In the genomic region with DNA sequence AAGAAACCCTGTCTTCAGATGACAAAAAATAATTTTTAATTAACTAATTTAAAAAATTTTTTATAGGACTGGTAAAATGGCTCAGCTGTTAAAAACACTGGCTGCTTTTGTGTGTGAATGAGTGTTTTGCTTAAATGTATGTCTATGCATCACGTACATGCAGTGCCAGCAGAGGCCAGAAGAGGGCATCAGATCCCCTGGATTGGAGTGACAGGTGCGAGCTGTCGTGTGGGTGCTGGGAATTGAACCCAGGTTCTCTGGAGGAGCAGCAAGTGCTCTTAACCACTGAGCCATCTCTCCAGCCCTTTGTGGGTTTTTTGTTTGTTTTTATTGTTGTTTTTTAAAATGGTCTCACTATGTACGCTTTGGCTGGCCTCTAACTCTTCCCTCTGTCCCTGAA, we compare ENCODE assay signal across 10 mouse cellular contexts. TPM values are rescaled to one million over a fixed set of nuclear protein-coding genes. Genes with fewer than 3 reads are reported as not detected.
DNase-seq lines count a peak whose midpoint lies in the region; ATAC-seq and TF ChIP-seq lines count a peak whose summit lies in the region.
"Had no signal": no experiment of that assay in that cellular context is flagged by ENCODE, and none has a peak within 500 bp of the region (broad histone marks: within the 10 kb centered on the region; RNA-seq: fewer than 3 reads in every experiment).

No protein-coding gene starts in this region.

- peak; percentile 41 for DNase-seq in 3T3-L1 (ENCODE audit: low read depth, low spot score)
- no peak for DNase-seq in CH12.LX (ENCODE audit: extremely low read depth)
- DNase-seq in liver, embryonic 14.5 days (ENCODE audit: low read depth in 3 of 3, low spot score in 3 of 3) = no peak
- DNase-seq in adrenal gland, adult 8-10 months = no peak
- DNase-seq in right cerebral cortex, adult 2 months (ENCODE audit: low spot score in 2 of 2) = no peak
- no peak for DNase-seq in T-cell, adult 2 months (ENCODE audit: low spot score)
- DNase-seq: kidney, adult 8-10 months had no signal

- no peak for TF ChIP-seq POLR2A in CH12.LX (IDR thresholded peaks at IDR 0.05; ENCODE audit: low read depth, low read length)

- WGBS in intestine, postnatal 0 days = 91% methylated on average over 4 of the region's 4 CpGs
- 87% methylated on average over 4 of the region's 4 CpGs for WGBS in intestine, embryonic 16.5 days
- WGBS in liver, embryonic 14.5 days (ENCODE audit: insufficient replicate concordance) = 89% methylated on average over 4 of the region's 4 CpGs

- no peak overlapping the region for H3K4me2 ChIP-seq in intestine, postnatal 0 days (replicated peaks; ENCODE audit: low read depth)
- no peak overlapping the region for H3K4me2 ChIP-seq in intestine, embryonic 16.5 days (ENCODE audit: low read depth, low read length)
- no peak overlapping the region for H3K4me2 ChIP-seq in CH12.LX (ENCODE audit: insufficient read depth, low read depth, poor library complexity, severe bottlenecking)
- no peak overlapping the region for H3K4me2 ChIP-seq in liver, embryonic 14.5 days (ENCODE audit: low read depth)
- H3K4me2 ChIP-seq: heart, embryonic 15.5 days had no signal

- no peak for ATAC-seq in intestine, postnatal 0 days
- no peak for ATAC-seq in intestine, embryonic 16.5 days
- no peak for ATAC-seq in liver, embryonic 14.5 days (ENCODE audit: insufficient read depth)

- no peaks in the 10 kb centered on the region for H3K27me3 ChIP-seq in intestine, postnatal 0 days (replicated peaks; ENCODE audit: control insufficient read depth, insufficient read depth, low read length)
- no peaks in the 10 kb centered on the region for H3K27me3 ChIP-seq in intestine, embryonic 16.5 days (replicated peaks; ENCODE audit: control insufficient read depth, insufficient read depth, low read length)
- H3K27me3 ChIP-seq in CH12.LX (replicated peaks) = no peaks in the 10 kb centered on the region
- H3K27me3 ChIP-seq in liver, embryonic 14.5 days (ENCODE audit: control insufficient read depth, insufficient read depth, low read length) = no peaks in the 10 kb centered on the region
- H3K27me3 ChIP-seq: heart, embryonic 15.5 days had no signal

- dilution Hi-C loops in CH12.LX (cut with MboI; ENCODE audit: extremely low pct_ligation_motif_present, extremely low pct_unique_long_range_greater_than_20kb, low sequenced_read_pairs) = no loop called here

- no peak overlapping the region for H3K9ac ChIP-seq in intestine, postnatal 0 days (ENCODE audit: low read depth, low read length)
- H3K9ac ChIP-seq in intestine, embryonic 16.5 days (ENCODE audit: low read depth, low read length) = no peak overlapping the region
- H3K9ac ChIP-seq in CH12.LX (ENCODE audit: insufficient read depth, low read depth) = no peak overlapping the region
- H3K9ac ChIP-seq in liver, embryonic 14.5 days (replicated peaks) = no peak overlapping the region
- H3K9ac ChIP-seq: heart, embryonic 15.5 days had no signal

- peaks cover 34% of the 10 kb centered on the region for H3K79me2 ChIP-seq in CH12.LX (replicated peaks; ENCODE audit: control insufficient read depth, extremely low read depth, insufficient read depth, poor library complexity, severe bottlenecking)

- H3K36me3 ChIP-seq in intestine, postnatal 0 days (ENCODE audit: control insufficient read depth, insufficient read depth) = peaks cover 3% of the 10 kb centered on the region; the same call in 1 of the 2 replicates
- no peaks in the 10 kb centered on the region for H3K36me3 ChIP-seq in intestine, embryonic 16.5 days (ENCODE audit: control insufficient read depth, insufficient read depth, low read length)
- peaks cover 58 to 74% of the 10 kb centered on the region in 2 experiments for H3K36me3 ChIP-seq in CH12.LX (replicated peaks in 1 of 2; ENCODE audit: control insufficient read depth in 1 of 2, insufficient read depth in 1 of 2, low read length in 1 of 2)
- no peaks in the 10 kb centered on the region for H3K36me3 ChIP-seq in liver, embryonic 14.5 days (replicated peaks; ENCODE audit: control insufficient read depth, insufficient read depth, low read depth)
- H3K36me3 ChIP-seq: heart, embryonic 15.5 days had no signal

- H3K4me1 ChIP-seq in intestine, postnatal 0 days (replicated peaks; ENCODE audit: control insufficient read depth, insufficient read depth, low read length) = no peaks in the 10 kb centered on the region
- H3K4me1 ChIP-seq in intestine, embryonic 16.5 days (ENCODE audit: control insufficient read depth, insufficient read depth, low read length) = 0 out of 2 replicates have a peak, but pooled peaks cover 3% of the 10 kb centered on the region
- H3K4me1 ChIP-seq in CH12.LX (ENCODE audit: control insufficient read depth in 1 of 2, insufficient read depth in 2 of 2) = peaks cover 6 to 30% of the 10 kb centered on the region in 2 experiments
- H3K4me1 ChIP-seq in liver, embryonic 14.5 days (replicated peaks; ENCODE audit: control insufficient read depth in 2 of 2, insufficient read depth in 2 of 2, low read length in 1 of 2) = peaks cover 5 to 14% of the 10 kb centered on the region in 2 experiments

- TF ChIP-seq EP300 in CH12.LX (IDR thresholded peaks at IDR 0.05; ENCODE audit: low read length) = no peak
- TF ChIP-seq EP300 in liver, embryonic 14.5 days (IDR thresholded peaks at IDR 0.05; ENCODE audit: low read depth) = no peak

- in situ Hi-C loops in CH12.LX (cut with MboI; ENCODE audit: low pct_ligation_motif_present, low pct_unique_long_range_greater_than_20kb, low sequenced_read_pairs) = no loop called here

- H3K27ac ChIP-seq in intestine, postnatal 0 days (ENCODE audit: low read depth, low read length) = no peak overlapping the region
- H3K27ac ChIP-seq in intestine, embryonic 16.5 days (ENCODE audit: low read length) = no peak overlapping the region
- H3K27ac ChIP-seq in CH12.LX (ENCODE audit: insufficient read depth, low read depth) = no peak overlapping the region
- H3K27ac ChIP-seq in liver, embryonic 14.5 days = no peak overlapping the region
- H3K27ac ChIP-seq: heart, embryonic 15.5 days had no signal

- peak; percentile 59 for TF ChIP-seq CTCF in intestine, postnatal 0 days (IDR thresholded peaks at IDR 0.05; ENCODE audit: low read depth)
- peak; percentile 9 to 60; a peak in 2 of 4 replicates for TF ChIP-seq CTCF in CH12.LX (conservative IDR thresholded peaks at IDR 0.05 in 1 of 2, IDR thresholded peaks at IDR 0.05 in 1 of 2; ENCODE audit: low read depth in 2 of 2, low read length in 2 of 2)
- peak; percentile 82 for TF ChIP-seq CTCF in liver, embryonic 14.5 days (IDR thresholded peaks at IDR 0.05; ENCODE audit: low read depth)

- peak; percentile 49 for TF ChIP-seq RAD21 in CH12.LX (IDR thresholded peaks at IDR 0.05; ENCODE audit: low read depth, low read length)

- no peaks in the 10 kb centered on the region for H3K9me3 ChIP-seq in intestine, postnatal 0 days (ENCODE audit: control insufficient read depth)
- no peaks in the 10 kb centered on the region for H3K9me3 ChIP-seq in intestine, embryonic 16.5 days (ENCODE audit: control insufficient read depth, low read length)
- H3K9me3 ChIP-seq in CH12.LX (replicated peaks; ENCODE audit: low read length) = peaks cover 11% of the 10 kb centered on the region
- H3K9me3 ChIP-seq in liver, embryonic 14.5 days (ENCODE audit: control insufficient read depth, low read length) = no peaks in the 10 kb centered on the region
- H3K9me3 ChIP-seq: heart, embryonic 15.5 days had no signal

- no peak overlapping the region for H3K4me3 ChIP-seq in intestine, postnatal 0 days (ENCODE audit: low read depth, low read length)
- H3K4me3 ChIP-seq in intestine, embryonic 16.5 days (ENCODE audit: low read length) = no peak overlapping the region
- no peak overlapping the region for H3K4me3 ChIP-seq in CH12.LX (replicated peaks in 1 of 3; ENCODE audit: low read depth in 2 of 3, low read length in 2 of 3, poor library complexity in 1 of 3)
- no peak overlapping the region for H3K4me3 ChIP-seq in liver, embryonic 14.5 days (ENCODE audit: insufficient read depth in 1 of 2, low read depth in 2 of 2, low read length in 2 of 2)
- H3K4me3 ChIP-seq: heart, embryonic 15.5 days had no signal

RNA-seq across cellular contexts. Expression of gene Rhof, which starts 10.3 kb away (rescaled TPM):
- polyA plus RNA-seq in intestine, postnatal 0 days (2015; fragmentation: Nextera tagmentation; extraction: Ambion mirVana) = 17.0 TPM in 2 replicates
- 2.5 and 2.8 TPM in 2 replicates for polyA plus RNA-seq in intestine, embryonic 16.5 days (2015; fragmentation: Nextera tagmentation; extraction: Ambion mirVana)
- 46.5 and 56.9 TPM in 2 replicates for total RNA-seq in CH12.LX (2012; rRNA removed)
- total RNA-seq in CH12.LX (2014; rRNA removed) = 32.6 and 33.6 TPM in 2 replicates
- 38.2 and 45.4 TPM in 2 replicates for polyA plus RNA-seq in CH12.LX (2012; ENCODE audit: insufficient read length, low read depth)
- polyA plus RNA-seq in liver, embryonic 14.5 days (2012; rRNA removed) = 1.8 and 2.1 TPM in 2 replicates
- 2.5 and 2.6 TPM in 2 replicates for polyA plus RNA-seq in liver, embryonic 14.5 days (2014; fragmentation: Nextera tagmentation; extraction: Ambion mirVana)
- 1 to 10 TPM; 1.3 to 4.4 (median 3.3) TPM for total RNA-seq in adrenal gland, adult 8-10 months (2022)

RNA-seq across cellular contexts. Expression of gene Setd1b, which starts 19.8 kb away (rescaled TPM):
- polyA plus RNA-seq in intestine, postnatal 0 days (2015; fragmentation: Nextera tagmentation; extraction: Ambion mirVana) = 5.4 and 6.7 TPM in 2 replicates
- polyA plus RNA-seq in intestine, embryonic 16.5 days (2015; fragmentation: Nextera tagmentation; extraction: Ambion mirVana) = 6.6 and 6.9 TPM in 2 replicates
- 2.3 and 2.6 TPM in 2 replicates for total RNA-seq in CH12.LX (2012; rRNA removed)
- 0.50 and 0.70 TPM in 2 replicates for total RNA-seq in CH12.LX (2014; rRNA removed)
- polyA plus RNA-seq in CH12.LX (2012; ENCODE audit: insufficient read length, low read depth) = 8.0 and 9.1 TPM in 2 replicates
- polyA plus RNA-seq in liver, embryonic 14.5 days (2012; rRNA removed) = 2.3 and 2.7 TPM in 2 replicates
- 3.3 and 4.3 TPM in 2 replicates for polyA plus RNA-seq in liver, embryonic 14.5 days (2014; fragmentation: Nextera tagmentation; extraction: Ambion mirVana)
- 10 to 100 TPM; 24.2 to 40.1 (median 32.6) TPM for total RNA-seq in adrenal gland, adult 8-10 months (2022)

RNA-seq across cellular contexts. Expression of gene Psmd9, which starts 47.0 kb away (rescaled TPM):
- 50.9 and 57.5 TPM in 2 replicates for polyA plus RNA-seq in intestine, postnatal 0 days (2015; fragmentation: Nextera tagmentation; extraction: Ambion mirVana)
- polyA plus RNA-seq in intestine, embryonic 16.5 days (2015; fragmentation: Nextera tagmentation; extraction: Ambion mirVana) = 64.3 and 66.3 TPM in 2 replicates
- total RNA-seq in CH12.LX (2012; rRNA removed) = 35.5 and 37.9 TPM in 2 replicates
- 28.6 and 30.8 TPM in 2 replicates for total RNA-seq in CH12.LX (2014; rRNA removed)
- 38.0 and 46.2 TPM in 2 replicates for polyA plus RNA-seq in CH12.LX (2012; ENCODE audit: insufficient read length, low read depth)
- 17.4 and 26.6 TPM in 2 replicates for polyA plus RNA-seq in liver, embryonic 14.5 days (2012; rRNA removed)
- polyA plus RNA-seq in liver, embryonic 14.5 days (2014; fragmentation: Nextera tagmentation; extraction: Ambion mirVana) = 51.4 and 55.1 TPM in 2 replicates
- 10 to 100 TPM; 23.3 to 33.3 (median 28.0) TPM for total RNA-seq in adrenal gland, adult 8-10 months (2022)

RNA-seq across cellular contexts. Expression of gene Tmem120b, which starts 54.0 kb away (rescaled TPM):
- polyA plus RNA-seq in intestine, postnatal 0 days (2015; fragmentation: Nextera tagmentation; extraction: Ambion mirVana) = 3.2 and 4.2 TPM in 2 replicates
- polyA plus RNA-seq in intestine, embryonic 16.5 days (2015; fragmentation: Nextera tagmentation; extraction: Ambion mirVana) = 10.4 and 10.9 TPM in 2 replicates
- total RNA-seq in CH12.LX (2012; rRNA removed) (6.1 and 8.0 TPM in 2 replicates), CH12.LX (2014; rRNA removed) (4.6 and 4.8 TPM in 2 replicates)
- polyA plus RNA-seq in CH12.LX (2012; ENCODE audit: insufficient read length, low read depth) = 4.5 and 6.2 TPM in 2 replicates
- 17.7 and 19.0 TPM in 2 replicates for polyA plus RNA-seq in liver, embryonic 14.5 days (2012; rRNA removed)
- 18.0 and 18.1 TPM in 2 replicates for polyA plus RNA-seq in liver, embryonic 14.5 days (2014; fragmentation: Nextera tagmentation; extraction: Ambion mirVana)
- total RNA-seq in adrenal gland, adult 8-10 months (2022) = 10 to 100 TPM in 3 of 4 experiments, 1 to 10 TPM in 1; 9.8 to 22.3 (median 14.5) TPM
